Mouse (Mus musculus) v-Abl transformed pro-B cells (cell line): ENCODE data around the gene Dok1.

Experiments used
- in situ Hi-C, 2 experiments: fragments of 400-800 bp; cut with MboI; formaldehyde crosslinking; loops; one replicate each; pipeline ENCODE4 v1.15.1; 2025; ENCODE audit not compliant: unreplicated experiment in 2 of 2

Dok1 gene

DNA sequence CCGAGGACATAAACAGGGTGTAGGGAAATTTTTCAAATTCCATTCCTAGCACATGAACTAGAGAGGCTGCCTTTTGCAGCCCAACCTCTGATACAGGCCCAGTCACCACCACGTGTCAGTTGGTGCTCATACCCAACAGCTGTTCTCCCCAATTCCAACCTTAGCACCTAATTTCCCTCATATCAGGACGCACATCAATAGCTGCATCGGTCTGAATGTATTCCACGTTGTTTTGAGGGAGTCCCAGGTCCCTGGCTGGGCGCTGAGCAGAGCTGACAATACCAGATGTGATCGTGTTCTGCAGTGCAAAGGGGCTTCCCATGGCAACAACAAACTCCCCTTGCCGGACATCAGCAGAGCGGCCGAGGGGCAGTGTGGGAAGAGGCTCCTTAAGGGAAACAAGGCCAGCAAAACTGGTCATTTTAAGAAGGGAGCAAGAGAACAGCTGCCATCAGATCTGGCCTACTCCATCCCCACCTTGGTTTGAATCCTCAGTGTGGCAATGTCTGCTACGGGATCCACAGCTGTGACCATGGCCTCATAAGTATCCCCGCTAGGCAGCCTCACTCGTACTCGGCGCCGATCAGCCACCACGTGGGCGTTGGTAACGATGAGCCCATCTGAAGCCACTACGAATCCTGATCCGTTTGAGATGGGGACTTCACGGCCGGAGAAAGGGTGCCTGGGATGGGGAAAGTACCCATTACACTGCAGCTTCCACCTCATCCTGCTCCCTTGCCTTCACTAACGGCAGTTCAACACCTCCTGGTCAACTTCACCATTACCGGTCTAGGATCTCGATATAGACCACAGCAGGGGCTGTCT, 20.1 kb upstream of the Dok1 start:
- in situ Hi-C loops, result loop anchor here in 1 of 2 experiments (5.0 kb wide), 1 partner anchor 51 kb away; no protein-coding TSS in a partner anchor

DNA sequence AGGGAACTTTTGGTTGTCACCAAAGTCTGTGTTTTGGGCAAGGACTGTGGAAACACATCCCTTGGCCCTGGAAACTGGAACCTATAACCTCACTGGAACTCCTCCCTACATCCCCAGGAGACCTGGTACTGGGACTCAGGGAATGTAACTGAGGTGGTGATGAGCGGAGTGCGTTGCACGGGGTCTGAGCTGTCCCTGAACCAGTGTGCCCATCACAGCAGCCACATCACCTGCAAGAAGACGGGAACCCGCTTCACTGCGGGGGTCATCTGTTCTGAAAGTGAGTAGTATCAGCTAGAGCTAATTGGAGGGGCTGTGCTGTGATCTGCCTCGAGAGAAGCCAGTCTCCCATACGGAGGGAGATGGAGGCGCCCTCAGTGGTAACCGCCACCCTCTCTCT, 16.1 kb upstream of the Dok1 start:
- in situ Hi-C loops, result no loop called here

DNA sequence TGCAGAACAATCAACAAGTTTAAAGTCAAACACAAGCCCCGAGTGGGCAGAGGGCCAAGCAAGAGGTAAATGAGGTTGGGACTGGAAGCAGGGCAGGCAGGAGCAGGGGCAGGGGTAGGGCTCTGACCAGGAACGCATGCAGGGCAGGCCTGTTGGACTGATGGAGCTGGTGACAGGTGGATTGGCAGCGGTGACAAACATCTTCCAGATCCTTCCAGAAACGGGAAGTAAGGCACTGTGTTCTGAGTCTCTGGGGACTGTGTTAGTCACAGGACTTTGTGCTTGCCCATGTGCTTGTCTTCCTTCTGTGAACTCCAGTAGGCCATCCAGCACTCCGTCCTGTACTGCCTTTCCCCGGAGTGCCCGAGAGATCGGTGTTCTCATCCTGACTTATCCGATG, 11.5 kb upstream of the Dok1 start:
- in situ Hi-C loops, result no loop called here

DNA sequence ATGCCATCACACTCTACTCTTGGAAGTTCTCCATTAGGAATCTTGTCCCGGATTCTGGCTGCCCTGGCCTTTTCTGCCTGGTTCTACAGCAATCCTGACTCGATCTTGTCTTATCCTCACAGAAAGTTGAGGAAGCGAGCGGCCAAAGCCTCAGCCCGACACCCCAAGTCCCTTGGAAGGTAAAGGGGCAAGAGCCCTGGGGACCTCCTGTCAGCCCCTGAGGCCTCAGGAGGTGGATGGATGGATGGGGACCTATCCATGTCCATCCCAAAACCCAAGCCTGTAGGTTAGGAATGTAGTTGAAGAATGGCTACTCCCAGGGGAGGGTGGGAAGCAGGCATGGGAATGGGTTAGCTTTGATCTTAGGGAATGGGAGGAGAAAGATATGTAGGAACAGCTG, 10.7 kb upstream of the Dok1 start:
- in situ Hi-C loops, result no loop called here

DNA sequence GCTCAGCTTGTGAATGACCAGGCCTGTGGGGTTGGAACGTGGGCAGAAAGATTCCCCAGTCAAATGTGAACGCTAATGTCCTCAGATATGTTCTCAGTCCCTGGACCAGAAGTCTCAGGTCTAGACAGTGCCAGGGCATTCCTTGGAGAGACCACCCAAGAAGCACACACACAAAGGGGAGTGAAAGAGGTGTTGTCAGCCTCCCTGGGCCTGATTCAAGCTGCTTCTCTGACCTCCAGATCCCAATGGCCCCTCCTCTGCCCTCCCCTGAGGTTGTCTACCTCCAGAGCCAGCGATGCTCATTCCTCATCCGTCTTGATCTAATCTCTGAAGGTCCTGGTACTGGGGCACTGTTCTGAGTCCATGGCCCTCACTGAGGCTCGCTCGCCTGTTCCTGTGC, 10.3 kb upstream of the Dok1 start:
- in situ Hi-C loops, result no loop called here

DNA sequence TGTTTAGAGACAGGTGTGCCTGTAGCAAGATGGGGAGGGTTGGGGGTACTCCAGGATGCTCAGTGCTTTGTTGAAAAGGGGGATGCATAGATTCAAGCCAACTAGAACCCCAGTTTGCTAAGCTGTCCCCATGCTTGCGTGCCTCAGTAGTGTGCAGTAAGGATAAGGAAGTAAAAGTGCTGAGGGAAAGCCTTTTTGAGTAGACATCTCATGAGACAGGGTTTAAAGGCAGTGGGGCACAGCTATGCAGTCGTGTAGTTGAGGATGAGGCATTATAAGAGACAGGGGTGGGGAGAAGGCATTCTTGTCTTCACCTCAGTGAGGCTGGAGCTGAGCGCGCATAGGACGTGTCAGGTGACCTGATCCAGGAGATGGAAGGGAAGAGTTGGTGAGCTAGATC, 7.3 kb upstream of the Dok1 start:
- in situ Hi-C loops, result no loop called here

DNA sequence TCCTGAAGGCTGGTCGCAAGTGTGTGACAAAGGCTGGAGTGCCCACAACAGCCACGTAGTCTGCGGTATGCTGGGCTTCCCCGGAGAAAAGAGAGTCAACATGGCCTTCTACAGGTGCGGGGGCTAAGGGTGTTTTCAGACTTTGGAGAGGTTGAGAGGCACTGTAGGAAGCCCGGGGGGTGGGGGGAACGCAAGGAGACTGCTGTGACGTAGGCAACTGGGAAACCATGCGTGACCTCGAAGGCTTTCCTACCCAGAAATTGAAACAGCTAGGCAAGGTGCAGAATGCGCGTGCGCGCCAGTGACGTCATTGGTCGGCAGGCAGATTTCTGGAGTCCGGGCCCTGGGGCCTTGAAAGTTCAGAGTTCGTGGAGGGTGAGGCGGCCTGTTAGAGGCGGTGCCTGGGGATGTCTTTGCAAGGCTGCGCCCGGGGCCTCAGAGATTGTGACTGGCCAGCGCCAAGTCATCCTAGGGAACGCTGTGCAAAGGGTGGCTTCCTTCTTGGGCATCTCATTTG, 5.3 kb upstream of the Dok1 start:
- in situ Hi-C loops, result no loop called here

DNA sequence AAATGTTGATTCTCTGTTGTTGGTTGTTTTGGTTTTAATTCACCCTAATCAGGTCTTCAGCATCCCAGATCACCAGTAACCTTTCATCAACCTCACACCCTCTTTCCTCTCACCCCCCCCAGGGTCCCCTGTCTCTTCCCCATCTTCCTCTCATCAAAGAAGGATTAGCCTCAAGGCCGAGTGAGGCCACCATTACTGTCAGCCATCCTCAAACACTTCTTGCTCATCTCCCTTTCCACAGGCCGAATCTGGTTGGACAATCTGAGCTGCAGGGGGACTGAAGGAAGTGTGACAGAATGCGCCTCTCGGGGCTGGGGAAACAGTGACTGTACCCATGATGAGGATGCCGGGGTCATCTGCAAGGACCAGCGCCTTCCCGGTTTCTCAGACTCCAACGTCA, 3.9 kb upstream of the Dok1 start:
- in situ Hi-C loops, result no loop called here

DNA sequence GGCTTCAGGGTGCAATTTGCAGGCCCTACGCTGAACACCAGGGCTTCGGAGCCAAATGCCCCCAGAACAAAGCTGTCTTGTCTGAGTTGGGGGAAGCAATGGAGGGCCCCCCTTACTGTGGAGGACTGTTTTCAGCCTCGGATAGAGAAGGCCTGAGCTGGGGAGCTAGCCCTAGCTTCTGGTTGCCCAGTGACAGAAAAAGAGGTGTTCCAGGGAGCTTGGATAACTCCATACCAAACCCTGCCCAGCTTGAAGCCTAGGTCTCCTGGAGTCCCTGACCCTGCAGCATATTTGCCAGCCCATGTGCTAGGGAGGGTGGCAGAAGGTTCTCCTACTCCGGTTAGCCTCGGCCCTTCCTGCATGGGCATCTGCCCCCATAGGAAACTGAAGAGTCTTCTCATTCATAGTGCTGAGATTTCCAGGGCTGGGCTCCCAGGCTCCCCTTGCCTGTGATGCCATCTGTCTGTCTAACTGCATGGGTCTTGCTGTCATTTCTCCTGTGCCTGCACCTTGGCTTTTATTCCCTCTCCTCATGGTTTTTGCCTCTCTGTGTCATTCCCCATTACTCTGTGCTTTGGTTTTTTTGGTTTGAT, 1.3 kb upstream of the Dok1 start:
- in situ Hi-C loops, result loop anchor here in 1 of 2 experiments (5.0 kb wide), 1 partner anchor 37 kb away; no protein-coding TSS in a partner anchor

DNA sequence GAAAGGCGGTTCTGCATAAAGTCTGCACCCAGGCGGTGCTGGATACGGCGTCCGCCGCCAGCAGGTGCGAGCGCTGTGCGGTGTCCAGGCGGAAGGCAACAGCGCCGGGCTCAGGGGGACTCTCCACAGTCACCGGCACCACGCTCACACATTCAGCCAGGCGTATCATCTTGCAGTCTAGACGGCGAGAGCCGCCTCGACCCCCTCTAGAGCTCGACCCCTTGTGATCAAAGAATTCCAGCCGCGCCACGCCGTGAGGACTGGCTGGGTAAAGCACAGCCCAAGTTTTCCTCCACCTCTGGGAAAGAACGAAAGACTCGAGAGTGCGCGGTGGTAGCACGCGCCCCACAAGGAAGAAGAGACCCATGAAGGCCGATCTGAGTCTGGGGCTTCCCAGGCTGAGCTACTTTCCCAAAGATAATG, 491 bp downstream of the Dok1 start:
- in situ Hi-C loops, result loop anchor here in 1 of 2 experiments (5.0 kb wide), 1 partner anchor 35 kb away; no protein-coding TSS in a partner anchor

DNA sequence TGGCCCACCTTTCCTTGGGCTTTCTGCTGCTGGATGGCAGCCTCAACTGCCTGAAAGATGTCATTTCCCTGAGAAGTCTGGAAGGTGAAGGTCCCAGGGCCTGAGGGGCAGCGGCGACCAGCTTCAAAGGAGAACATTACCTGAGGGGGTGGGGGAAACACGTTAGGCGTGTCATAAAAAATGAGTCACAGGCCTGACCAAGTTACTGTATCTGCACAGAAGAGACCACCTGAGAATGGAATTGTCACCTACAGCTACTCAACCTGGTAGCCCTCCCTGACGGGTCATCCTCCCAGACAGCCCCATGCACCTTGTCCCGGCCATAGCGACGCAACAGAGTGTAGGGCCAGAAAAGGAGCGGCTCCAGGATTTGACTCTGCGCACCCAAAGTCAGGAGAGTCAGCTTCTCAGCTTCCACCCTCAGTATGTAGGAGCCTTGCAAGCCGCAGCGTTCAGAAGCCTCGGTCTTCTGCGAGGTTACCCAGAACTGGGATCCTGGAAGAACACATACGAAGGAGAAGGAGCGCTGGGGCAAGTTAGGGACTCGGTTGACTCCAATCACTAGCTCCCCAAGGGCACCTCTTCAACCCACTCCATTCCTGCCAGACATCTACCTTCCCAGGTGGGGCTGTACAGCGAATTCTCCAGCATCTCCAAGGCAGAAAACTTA, 1.2 kb downstream of the Dok1 start:
- in situ Hi-C loops, result loop anchor here in 1 of 2 experiments (5.0 kb wide), 1 partner anchor 35 kb away; no protein-coding TSS in a partner anchor

DNA sequence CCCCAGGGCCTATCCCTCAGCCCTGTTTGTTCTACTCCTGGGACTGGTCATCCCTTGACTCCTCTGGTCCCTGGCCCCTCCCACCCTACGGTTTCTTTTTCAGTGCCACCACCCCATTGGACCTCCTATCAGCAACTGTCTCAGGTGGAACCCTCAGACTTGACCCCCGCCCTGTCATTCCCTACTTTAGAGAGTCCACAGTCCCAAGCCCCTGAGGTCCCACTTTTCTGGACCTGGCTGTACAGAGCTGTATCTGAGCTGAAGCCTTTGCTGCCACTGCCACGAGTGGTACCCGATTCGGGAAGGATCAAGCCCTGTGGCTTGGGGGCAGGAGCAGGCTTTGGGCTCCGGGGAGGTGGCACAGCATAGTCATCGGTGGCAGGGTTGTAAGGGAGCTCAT, 2.2 kb downstream of the Dok1 start:
- in situ Hi-C loops, result loop anchor here in 1 of 2 experiments (5.0 kb wide), 1 partner anchor 34 kb away; no protein-coding TSS in a partner anchor

DNA sequence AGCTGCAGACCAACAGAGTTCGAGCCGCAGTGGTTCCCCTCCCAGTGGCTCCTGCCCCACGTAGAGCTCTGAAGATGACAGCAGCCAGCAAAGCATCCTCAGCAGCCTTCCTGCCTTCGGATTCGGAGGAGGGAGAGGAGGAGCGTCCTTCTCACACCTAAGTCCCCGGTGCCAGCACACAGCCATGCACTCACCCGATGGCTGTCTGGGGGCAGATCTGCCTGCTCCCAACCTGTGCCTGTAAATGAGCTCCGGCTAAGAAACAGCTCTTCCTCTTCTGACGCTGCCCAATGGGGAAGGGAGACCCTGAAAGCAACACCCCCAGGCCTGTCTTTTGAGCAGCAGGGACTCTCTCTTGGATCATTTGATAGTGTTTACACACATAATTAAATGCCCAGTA, 3.5 kb downstream of the Dok1 start:
- in situ Hi-C loops, result loop anchor here in 1 of 2 experiments (5.0 kb wide), 1 partner anchor 32 kb away; no protein-coding TSS in a partner anchor

DNA sequence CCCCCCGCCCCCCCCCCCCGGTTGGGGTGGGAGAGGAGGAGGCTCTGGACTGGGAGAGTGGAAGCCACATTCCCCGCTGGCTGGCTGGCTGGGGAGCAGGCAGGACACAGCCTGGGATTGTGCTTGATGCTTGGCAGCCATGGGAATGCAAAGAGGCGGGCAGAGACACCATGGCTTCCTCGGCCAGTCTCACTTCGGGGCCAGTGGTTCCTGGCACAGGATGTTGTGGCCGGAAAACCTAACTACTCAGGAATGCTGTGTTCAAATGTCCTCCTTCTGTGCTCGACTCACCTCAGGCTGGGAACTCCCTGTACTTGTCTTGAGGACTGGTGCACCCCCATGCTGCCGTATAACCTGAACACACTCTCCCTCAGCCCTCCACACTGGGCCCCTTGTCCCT, 5.6 kb downstream of the Dok1 start:
- in situ Hi-C loops, result no loop called here

DNA sequence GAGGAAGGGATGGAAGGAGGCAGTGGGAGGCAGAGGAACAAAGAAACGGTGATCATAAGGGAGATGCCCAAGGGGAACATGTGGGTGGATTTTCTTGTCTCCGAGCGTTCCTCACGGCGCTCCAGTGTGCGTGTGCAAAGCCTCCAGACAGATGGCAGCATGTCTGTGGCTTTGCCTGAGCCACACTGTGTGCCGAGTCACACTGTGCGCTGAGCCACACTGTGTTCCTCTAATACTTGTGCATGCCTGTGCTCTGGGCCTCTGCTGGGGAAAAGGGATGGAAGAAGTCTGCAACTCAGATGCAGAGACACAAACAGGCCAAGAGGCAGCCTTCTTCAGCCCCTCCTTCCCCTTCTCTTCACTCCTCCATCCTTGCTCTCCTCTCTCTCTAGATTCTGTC, 6.0 kb downstream of the Dok1 start:
- in situ Hi-C loops, result no loop called here

DNA sequence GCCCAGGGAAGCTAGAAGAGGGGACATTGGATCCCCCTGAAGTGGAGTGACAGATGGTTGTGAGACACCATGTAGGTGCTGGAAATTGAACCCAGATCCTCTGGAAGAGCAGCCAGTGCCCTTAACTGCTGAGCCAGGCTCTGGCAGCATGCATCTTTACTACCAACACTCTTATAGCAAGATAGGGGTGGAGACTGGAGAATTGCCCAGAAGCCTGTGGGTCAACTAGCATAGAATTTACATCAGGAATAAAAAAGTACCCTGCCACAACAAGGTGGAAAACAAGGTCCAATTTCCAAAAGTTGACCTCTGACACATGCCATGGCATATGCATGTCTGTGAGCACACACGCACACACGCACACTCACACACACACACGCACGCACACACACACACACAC, 8.1 kb downstream of the Dok1 start:
- in situ Hi-C loops, result no loop called here

DNA sequence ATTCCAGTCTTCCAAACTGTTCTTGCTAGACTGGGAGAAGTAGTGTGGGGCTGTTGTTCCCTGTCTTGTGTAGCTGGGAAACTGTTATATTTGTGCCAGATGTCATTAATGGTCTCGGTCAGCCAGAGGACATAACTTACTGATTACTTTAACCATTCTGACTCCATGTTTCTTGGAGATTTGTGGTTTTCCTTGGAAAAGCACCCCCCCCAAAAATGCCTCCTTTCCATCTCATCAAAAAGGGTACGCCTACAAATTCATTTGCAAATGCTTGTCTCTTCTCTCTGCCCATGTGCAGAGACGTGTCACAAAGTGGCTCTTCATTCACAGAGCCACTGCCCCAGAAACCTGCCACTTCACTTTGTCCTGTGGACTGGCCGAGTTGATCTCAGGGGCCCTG, 8.8 kb downstream of the Dok1 start:
- in situ Hi-C loops, result no loop called here

DNA sequence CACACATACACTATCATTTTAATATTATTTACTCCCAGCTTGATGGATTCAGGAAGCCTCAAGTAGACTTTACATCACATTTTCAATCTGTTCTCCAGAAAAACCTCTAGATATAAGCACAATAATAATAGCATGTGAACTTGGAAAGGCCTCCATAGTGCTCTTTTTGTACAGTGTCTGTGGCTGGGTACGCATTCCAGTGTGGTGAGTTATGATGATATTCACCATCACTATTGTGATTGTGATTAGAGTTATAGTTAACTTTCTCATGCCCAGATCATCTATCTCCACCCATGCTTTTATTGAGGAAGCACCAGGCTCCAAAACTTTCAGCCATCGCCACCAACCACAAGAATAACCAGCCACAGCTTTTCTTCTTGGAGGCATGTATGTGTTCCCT, 9.5 kb downstream of the Dok1 start:
- in situ Hi-C loops, result no loop called here

DNA sequence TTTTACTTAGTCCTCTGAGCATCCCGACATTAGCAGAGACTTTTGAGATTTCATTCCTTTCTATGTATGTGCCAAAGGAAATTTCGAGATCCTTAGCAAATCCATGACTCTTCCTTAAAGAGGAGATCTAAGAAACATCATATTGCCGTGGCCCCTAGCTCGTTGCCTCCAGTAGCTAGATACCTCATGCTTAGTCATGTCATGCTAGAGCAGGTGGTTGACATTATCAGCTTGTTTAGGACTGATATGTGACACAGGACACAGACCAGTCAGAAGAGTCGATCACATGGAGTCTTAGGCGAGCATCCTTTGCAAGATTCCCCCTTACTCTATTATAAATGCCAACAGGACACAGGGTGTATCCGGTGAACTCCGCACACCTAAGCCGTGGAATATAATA, 10.3 kb downstream of the Dok1 start:
- in situ Hi-C loops, result no loop called here

DNA sequence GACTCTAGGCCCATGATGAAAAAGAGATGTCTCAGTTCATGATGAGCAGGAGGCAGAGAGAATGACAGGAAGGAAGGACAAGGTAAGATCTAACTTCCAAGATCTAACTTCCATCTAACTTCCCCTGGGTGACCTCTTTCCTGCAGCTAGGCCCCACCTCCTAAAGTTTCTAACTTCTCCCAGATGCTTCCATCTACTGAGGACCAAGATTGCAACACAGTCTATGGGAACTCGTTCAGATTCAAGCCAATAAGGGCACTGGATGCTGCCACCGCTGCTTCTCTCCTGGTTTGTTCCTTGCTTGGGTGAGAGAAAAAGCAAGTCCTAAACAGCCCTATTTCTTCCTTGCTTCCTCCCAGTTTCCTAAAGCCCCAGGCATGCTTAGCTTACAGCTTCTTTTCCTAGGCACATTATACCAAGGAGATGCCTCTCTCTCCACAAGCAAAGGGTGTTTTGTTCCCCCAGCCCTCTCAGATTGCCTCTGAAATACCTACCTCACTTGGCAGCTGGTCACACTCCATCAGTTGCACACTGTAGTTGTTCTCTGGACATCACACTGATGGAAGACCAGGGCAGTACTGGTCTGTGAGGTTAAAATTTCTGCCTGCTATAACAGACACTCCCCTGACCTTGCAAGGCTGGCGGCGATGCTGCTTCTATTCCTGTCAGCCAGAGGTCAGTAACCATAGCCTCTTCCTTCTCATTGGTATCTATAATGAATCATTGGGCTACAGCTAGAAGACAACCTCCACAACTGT, 12.3 kb downstream of the Dok1 start:
- in situ Hi-C loops, result no loop called here
